Mouse (Mus musculus) hindbrain, embryonic 15.5 days (tissue): ENCODE data around the gene Tekt2. TPM values are rescaled to one million over a fixed set of nuclear protein-coding genes. Genes with fewer than 3 reads are reported as not detected.

Experiments
- ATAC-seq: fragments of 200-750 bp; cut with Nextera tagmentation; 2 replicates; pipeline ENCODE4 v1.8.0; 2017; ENCODE audit warnings: low read depth, moderate number of reproducible peaks, moderate TSS enrichment; ENCODE audit not compliant: low FRiP score
- H3K27ac ChIP-seq: fragments of 300-500 bp; sonication (generic); replicated peaks from 2 replicates; pipeline ENCODE4 v1.5.1; 2015; ENCODE audit warnings: mild to moderate bottlenecking, inconsistent platforms
- H3K27me3 ChIP-seq: fragments of 300-500 bp; sonication (generic); 2 replicates; pipeline ENCODE4 v1.6.1; 2015; ENCODE audit warnings: control low read depth, inconsistent platforms
- H3K36me3 ChIP-seq: fragments of 300-500 bp; sonication (generic); 2 replicates; pipeline ENCODE4 v1.6.1; 2015; ENCODE audit warnings: control low read depth, inconsistent platforms
- H3K4me1 ChIP-seq: fragments of 300-500 bp; sonication (generic); replicated peaks from 2 replicates; pipeline ENCODE4 v1.6.1; 2015; ENCODE audit warnings: control low read depth, inconsistent platforms
- H3K4me2 ChIP-seq: fragments of 300-500 bp; sonication (generic); 2 replicates; pipeline ENCODE4 v1.6.1; 2015; ENCODE audit warnings: moderate library complexity, mild to moderate bottlenecking, inconsistent platforms
- H3K4me3 ChIP-seq: fragments of 300-500 bp; sonication (generic); 2 replicates; pipeline ENCODE4 v1.5.1; 2015; ENCODE audit warnings: mild to moderate bottlenecking, inconsistent platforms
- H3K9ac ChIP-seq: fragments of 300-500 bp; sonication (generic); 2 replicates; pipeline ENCODE4 v1.6.1; 2015; ENCODE audit warnings: inconsistent platforms
- H3K9me3 ChIP-seq: fragments of 300-500 bp; sonication (generic); 2 replicates; pipeline ENCODE4 v1.6.1; 2016; ENCODE audit warnings: control low read depth, inconsistent platforms
- WGBS: fragments of 180-500 bp; shearing (Covaris S2); methylation state at CpG from one replicate; pipeline ENCODE4 v1.1.7; 2015; 5-methylcytosine and 5-hydroxymethylcytosine counted together
- polyA plus RNA-seq: library from polyadenylated mRNA; unstranded; fragments of >200 nt; fragmentation: Nextera tagmentation; extraction: Ambion mirVana; gene quantifications from 2 replicates; pipeline ENCODE4 v1.2.1, GENCODE M21; 2015

Gene Tekt2
- polyA plus RNA-seq, 1 experiment from 2014 or later = 10.7 TPM

- Histone ChIP-seq H3K36me3 (peaks cover 17% of the 10 kb centered on the region), H3K4me3 (peak within 1 kb of the TSS; percentile 70), H3K9ac (peak within 1 kb of the TSS; percentile 72), H3K27me3 (peaks cover 8% of the 10 kb centered on the region; the same call in 1 of the 2 replicates), H3K4me2 (peak within 1 kb of the TSS; percentile 58), H3K27ac (peak within 1 kb of the TSS; percentile 90), H3K4me1 (peaks cover 27% of the 10 kb centered on the region), H3K9me3 (no peaks in the 10 kb centered on the region)
- WGBS = under 1% methylated on average over 80 of the region's 80 CpGs
- peak; percentile 85 for ATAC-seq
Observed at GRCm38 (mm10) chr4:126321111-126321853, 4.2 kb downstream of the Tekt2 start, which contains the start of gene Adprhl2. Gene Adprhl2 (minus strand): TSS chr4:126321703.

- Histone ChIP-seq H3K9ac (no peak overlapping the region), H3K4me2 (no peak overlapping the region), H3K9me3 (no peaks in the 10 kb centered on the region), H3K27me3 (peaks cover 8% of the 10 kb centered on the region; the same call in 1 of the 2 replicates), H3K36me3 (peaks cover 22% of the 10 kb centered on the region), H3K27ac (no peak overlapping the region), H3K4me3 (no peak overlapping the region), H3K4me1 (peaks cover 18% of the 10 kb centered on the region)
- ATAC-seq = no peak
- 91% methylated on average over 6 of the region's 6 CpGs for WGBS
Observed at GRCm38 (mm10) chr4:126319806-126320205, 5.7 kb downstream of the Tekt2 start.

- Histone ChIP-seq H3K27me3 (no peaks in the 10 kb centered on the region), H3K9me3 (no peaks in the 10 kb centered on the region), H3K27ac (no peak overlapping the region), H3K4me2 (no peak overlapping the region), H3K4me3 (no peak overlapping the region), H3K9ac (no peak overlapping the region), H3K36me3 (peaks cover 22% of the 10 kb centered on the region), H3K4me1 (peaks cover 14% of the 10 kb centered on the region)
- 93% methylated on average over 13 of the region's 13 CpGs for WGBS
- no peak for ATAC-seq
Observed at GRCm38 (mm10) chr4:126316443-126317040, 8.9 kb downstream of the Tekt2 start.

- peaks cover 22% of the 10 kb centered on the region for H3K36me3 ChIP-seq
Observed at GRCm38 (mm10) chr4:126315931-126316330, 9.6 kb downstream of the Tekt2 start.

GRCm38 (mm10) chr4:126314393-126314792 lies 11.1 kb downstream of the Tekt2 start:
- no peak overlapping the region for H3K27ac ChIP-seq
- no peaks in the 10 kb centered on the region for H3K9me3 ChIP-seq
- no peaks in the 10 kb centered on the region for H3K27me3 ChIP-seq
- 59% methylated on average over 10 of the region's 10 CpGs for WGBS
- no peak overlapping the region for H3K4me3 ChIP-seq
- peaks cover 5% of the 10 kb centered on the region for H3K4me1 ChIP-seq
- H3K4me2 ChIP-seq = no peak overlapping the region
- peaks cover 22% of the 10 kb centered on the region for H3K36me3 ChIP-seq
- H3K9ac ChIP-seq = no peak overlapping the region
- no peak for ATAC-seq

More at GRCm38 (mm10) chr4:126315931-126316330, 9.6 kb downstream of the Tekt2 start:
- ATAC-seq = no peak
- no peaks in the 10 kb centered on the region for H3K27me3 ChIP-seq
- no peak overlapping the region for H3K4me2 ChIP-seq
- no peak overlapping the region for H3K4me3 ChIP-seq
- H3K9ac ChIP-seq = no peak overlapping the region
- H3K9me3 ChIP-seq = no peaks in the 10 kb centered on the region
- no peak overlapping the region for H3K27ac ChIP-seq
- peaks cover 14% of the 10 kb centered on the region for H3K4me1 ChIP-seq
- WGBS = 46% methylated on average over 5 of the region's 5 CpGs

- Histone ChIP-seq H3K36me3 (peaks cover 22% of the 10 kb centered on the region), H3K9me3 (no peaks in the 10 kb centered on the region), H3K4me2 (no peak overlapping the region), H3K9ac (no peak overlapping the region), H3K27ac (no peak overlapping the region), H3K4me1 (peaks cover 7% of the 10 kb centered on the region), H3K4me3 (no peak overlapping the region), H3K27me3 (no peaks in the 10 kb centered on the region)
- WGBS = 56% methylated on average over 5 of the region's 5 CpGs
- ATAC-seq = no peak
Observed at GRCm38 (mm10) chr4:126313202-126313601, 12.3 kb downstream of the Tekt2 start.

- 0 out of 2 replicates have a peak, but pooled peaks cover 4% of the 10 kb centered on the region for H3K27me3 ChIP-seq
- peaks cover 9% of the 10 kb centered on the region for H3K36me3 ChIP-seq
- peaks cover 7% of the 10 kb centered on the region for H3K4me1 ChIP-seq
- H3K9ac ChIP-seq = no peak overlapping the region
- no peak overlapping the region for H3K4me2 ChIP-seq
- no peak overlapping the region for H3K4me3 ChIP-seq
- no peak overlapping the region for H3K27ac ChIP-seq
- WGBS = 91% methylated on average over 16 of the region's 16 CpGs
- no peak for ATAC-seq
- no peaks in the 10 kb centered on the region for H3K9me3 ChIP-seq
Observed at GRCm38 (mm10) chr4:126311566-126312200, 13.8 kb downstream of the Tekt2 start.

- H3K9ac ChIP-seq = no peak overlapping the region
- no peak overlapping the region for H3K4me2 ChIP-seq
- no peaks in the 10 kb centered on the region; the same call in 1 of the 2 replicates for H3K36me3 ChIP-seq
- WGBS = 74% methylated on average over 7 of the region's 7 CpGs
- no peak overlapping the region for H3K4me3 ChIP-seq
- H3K27me3 ChIP-seq = 0 out of 2 replicates have a peak, but pooled peaks cover 4% of the 10 kb centered on the region
- no peak for ATAC-seq
- peaks cover 7% of the 10 kb centered on the region for H3K4me1 ChIP-seq
- no peaks in the 10 kb centered on the region for H3K9me3 ChIP-seq
- H3K27ac ChIP-seq = no peak overlapping the region
Observed at GRCm38 (mm10) chr4:126310344-126310743, 15.1 kb downstream of the Tekt2 start.

GRCm38 (mm10) chr4:126309922-126310309 lies 15.6 kb downstream of the Tekt2 start:
- Histone ChIP-seq H3K27ac (no peak overlapping the region), H3K4me3 (peak overlapping the region; percentile 23), H3K27me3 (0 out of 2 replicates have a peak, but pooled peaks cover 4% of the 10 kb centered on the region), H3K4me2 (peak overlapping the region; percentile 51), H3K4me1 (peaks cover 7% of the 10 kb centered on the region), H3K36me3 (no peaks in the 10 kb centered on the region; the same call in 1 of the 2 replicates), H3K9me3 (no peaks in the 10 kb centered on the region), H3K9ac (0 out of 2 replicates have a peak overlapping the region, but pooled peaks have one; percentile 4)
- under 1% methylated on average over 7 of the region's 7 CpGs for WGBS
- ATAC-seq = peak; percentile 89

GRCm38 (mm10) chr4:126309211-126309921 lies 16.1 kb downstream of the Tekt2 start:
- H3K36me3 ChIP-seq = no peaks in the 10 kb centered on the region
- 0 out of 2 replicates have a peak overlapping the region, but pooled peaks have one; percentile 4 for H3K9ac ChIP-seq
- H3K27me3 ChIP-seq = 0 out of 2 replicates have a peak, but pooled peaks cover 4% of the 10 kb centered on the region
- H3K4me1 ChIP-seq = peaks cover 7% of the 10 kb centered on the region
- WGBS = 15% methylated on average over 20 of the region's 20 CpGs
- ATAC-seq = peak; percentile 66; the same call in 1 of the 2 replicates
- no peaks in the 10 kb centered on the region for H3K9me3 ChIP-seq
- H3K27ac ChIP-seq = no peak overlapping the region
- H3K4me2 ChIP-seq = peak overlapping the region; percentile 51
- peak overlapping the region; percentile 23 for H3K4me3 ChIP-seq

GRCm38 (mm10) chr4:126306827-126307226 lies 18.7 kb downstream of the Tekt2 start:
- Histone ChIP-seq H3K4me3 (no peak overlapping the region), H3K9ac (no peak overlapping the region), H3K4me1 (peaks cover 11% of the 10 kb centered on the region), H3K9me3 (no peaks in the 10 kb centered on the region), H3K36me3 (no peaks in the 10 kb centered on the region), H3K27ac (no peak overlapping the region), H3K4me2 (no peak overlapping the region), H3K27me3 (peaks cover 22% of the 10 kb centered on the region)
- ATAC-seq = no peak
- 7% methylated on average over 2 of the region's 2 CpGs for WGBS
